Mouse (Mus musculus): ENCODE measurements around the gene Gm16181.

DNA sequence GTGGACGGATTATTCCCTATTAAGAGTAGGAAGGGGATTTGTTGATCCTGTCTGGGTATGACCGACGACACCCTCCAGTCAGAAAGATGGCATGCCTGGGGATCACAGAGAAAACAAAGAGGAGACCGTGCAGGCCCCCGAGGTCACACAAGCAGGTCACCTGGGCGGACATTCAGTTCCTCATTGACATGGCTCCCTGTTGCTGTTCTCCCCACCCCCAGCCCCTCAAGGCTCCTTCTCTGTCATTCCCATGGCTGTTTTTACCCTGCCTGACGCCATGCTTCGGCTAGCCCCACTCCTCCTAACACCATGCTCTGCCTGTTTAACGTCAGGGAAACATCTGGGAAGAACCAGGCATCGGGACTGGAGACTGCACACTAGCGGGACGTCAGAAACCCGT, 41.0 kb downstream of the Gm16181 start:
- TF ChIP-seq CTCF (IDR thresholded peaks at IDR 0.05; ENCODE audit: borderline replicate concordance, control insufficient read depth, extremely low read depth, insufficient read depth, low read length, poor library complexity) (no peak), POLR2A (IDR thresholded peaks at IDR 0.05; ENCODE audit: control insufficient read depth, extremely low read depth, insufficient read depth, low read length, poor library complexity) (no peak)

Data from thymus, adult 2 months (tissue).